Mouse (Mus musculus) cortical plate, adult 2 months (tissue): Measurements from ENCODE around the gene Olfr609. TPM values are rescaled to one million over a fixed set of nuclear protein-coding genes. Genes with fewer than 3 reads are reported as not detected.
"Not testable (repeated sequence)": the region's sequence is repeated elsewhere in the genome, so short reads cannot be mapped to it uniquely, and the experiment has no call there.

Source experiments
- H3K27ac ChIP-seq: fragments of 200-500 bp; 2 replicates; pipeline ENCODE4 v1.5.1; 2012; ENCODE audit warnings: low read length, control low read depth, inconsistent platforms; ENCODE audit not compliant: insufficient read depth
- H3K4me1 ChIP-seq: fragments of 200-500 bp; 2 replicates; pipeline ENCODE4 v1.6.1; 2011; ENCODE audit warnings: low read length; ENCODE audit not compliant: control insufficient read depth, insufficient read depth
- H3K4me3 ChIP-seq: fragments of 200-500 bp; 2 replicates; pipeline ENCODE4 v1.5.1; 2011; ENCODE audit warnings: mild to moderate bottlenecking, low read length, control low read depth; ENCODE audit not compliant: insufficient read depth
- CTCF ChIP-seq: fragments of 200-500 bp; IDR thresholded peaks from 2 replicates; pipeline ENCODE4 v1.5.1; 2011; ENCODE audit warnings: mild to moderate bottlenecking, control low read depth, low read length; ENCODE audit not compliant: insufficient read depth; ENCODE audit errors: extremely low read depth
- POLR2A ChIP-seq: fragments of 200-500 bp; IDR thresholded peaks from 2 replicates; pipeline ENCODE4 v1.6.1; 2011; ENCODE audit warnings: mild to moderate bottlenecking, low read length, control low read depth; ENCODE audit not compliant: insufficient read depth; ENCODE audit errors: extremely low read depth
- polyA plus RNA-seq: library from polyadenylated mRNA; depleted of rRNA; stranded (reverse); fragments of >200 nt; gene quantifications from 2 replicates; pipeline ENCODE4 v1.2.3, GENCODE M21; 2012; rRNA removed

The Olfr609 gene
- not detected in 2 replicates for polyA plus RNA-seq

- Histone ChIP-seq H3K4me3 (no peak within 1 kb of the TSS), H3K4me1 (no peaks in the 10 kb centered on the region), H3K27ac (no peak within 1 kb of the TSS)
- TF ChIP-seq POLR2A, result no peak
- TF ChIP-seq CTCF, result no peak
Measured at GRCm38 (mm10) chr7:103497962-103498361, at the start of gene Olfr609. Olfr609 (minus strand) TSS chr7:103498062.

- not testable (repeated sequence) for H3K4me3 ChIP-seq, H3K4me1 ChIP-seq, H3K27ac ChIP-seq
Measured at GRCm38 (mm10) chr7:103542617-103543016, 44.8 kb upstream of the Olfr609 start, which contains the start of gene Olfr612. Olfr612 (minus strand) TSS chr7:103542717.

GRCm38 (mm10) chr7:103520746-103521145 lies 22.9 kb upstream of the Olfr609 start, which contains the start of gene Olfr611:
Olfr611 (minus strand) TSS chr7:103520846.
- H3K27ac ChIP-seq, H3K4me3 ChIP-seq, H3K4me1 ChIP-seq: not testable (repeated sequence)

- no peaks in the 10 kb centered on the region for H3K4me1 ChIP-seq
- no peak within 1 kb of the TSS for H3K4me3 ChIP-seq
- no peak for TF ChIP-seq POLR2A
- TF ChIP-seq CTCF, result no peak
- H3K27ac ChIP-seq, result no peak within 1 kb of the TSS
Measured at GRCm38 (mm10) chr7:103512022-103512421, 14.2 kb upstream of the Olfr609 start, which contains the start of gene Olfr610. Olfr610 (minus strand) TSS chr7:103512122.

GRCm38 (mm10) chr7:103477106-103477505 lies 20.8 kb downstream of the Olfr609 start:
- not testable (repeated sequence) for H3K4me3 ChIP-seq, H3K27ac ChIP-seq, H3K4me1 ChIP-seq

GRCm38 (mm10) chr7:103469577-103469976 lies 28.3 kb downstream of the Olfr609 start, which contains the start of gene Olfr608:
Olfr608 (plus strand) TSS chr7:103469877.
- TF ChIP-seq POLR2A (no peak), CTCF (no peak)
- Histone ChIP-seq H3K4me1 (no peaks in the 10 kb centered on the region), H3K27ac (no peak within 1 kb of the TSS), H3K4me3 (no peak within 1 kb of the TSS)

GRCm38 (mm10) chr7:103460590-103460989 lies 37.3 kb downstream of the Olfr609 start:
- H3K27ac ChIP-seq, result no peak overlapping the region
- H3K4me3 ChIP-seq, result no peak overlapping the region
- TF ChIP-seq CTCF (no peak), POLR2A (no peak)
- H3K4me1 ChIP-seq, result no peaks in the 10 kb centered on the region

GRCm38 (mm10) chr7:103448746-103449145 lies 49.1 kb downstream of the Olfr609 start, which contains the start of gene Olfr606:
Olfr606 (plus strand) TSS chr7:103449046.
- no peak for TF ChIP-seq POLR2A
- TF ChIP-seq CTCF, result no peak
- H3K27ac ChIP-seq, result no peak within 1 kb of the TSS
- no peaks in the 10 kb centered on the region for H3K4me1 ChIP-seq
- H3K4me3 ChIP-seq, result no peak within 1 kb of the TSS

- Histone ChIP-seq H3K4me3 (no peak within 1 kb of the TSS), H3K27ac (no peak within 1 kb of the TSS), H3K4me1 (no peaks in the 10 kb centered on the region)
- no peak for TF ChIP-seq CTCF
- no peak for TF ChIP-seq POLR2A
Measured at GRCm38 (mm10) chr7:103445339-103445738, 52.5 kb downstream of the Olfr609 start, which contains the start of gene Olfr605. Olfr605 (minus strand) TSS chr7:103445439.

Other genes with a start within 250 kb of the Olfr609 start
- gene Usp17ld, start 245.6 kb downstream of the Olfr609 start, polyA plus RNA-seq, result not detected in 2 replicates
- not detected in 2 replicates for gene Olfr596, start 192.4 kb downstream of the Olfr609 start, polyA plus RNA-seq
- gene Olfr597, start 181.7 kb downstream of the Olfr609 start, polyA plus RNA-seq, result not detected in 2 replicates
- gene Olfr598, start 174.5 kb downstream of the Olfr609 start, polyA plus RNA-seq, result not detected in 2 replicates
- gene Olfr599, start 162.1 kb downstream of the Olfr609 start, polyA plus RNA-seq, result not detected in 2 replicates
- gene Olfr600, start 148.4 kb downstream of the Olfr609 start, polyA plus RNA-seq, result not detected in 2 replicates
- gene Olfr601, start 135.4 kb downstream of the Olfr609 start, polyA plus RNA-seq, result not detected in 2 replicates
- not detected in 2 replicates for gene Olfr603, start 111.9 kb downstream of the Olfr609 start, polyA plus RNA-seq
- gene Usp17lc, start 83.0 kb downstream of the Olfr609 start, polyA plus RNA-seq, result not detected in 2 replicates
- not detected in 2 replicates for gene Olfr605, start 52.6 kb downstream of the Olfr609 start, polyA plus RNA-seq
- gene Olfr606, start 49.0 kb downstream of the Olfr609 start, polyA plus RNA-seq, result not detected in 2 replicates
- not detected in 2 replicates for gene Olfr607, start 33.9 kb downstream of the Olfr609 start, polyA plus RNA-seq
- not detected in 2 replicates for gene Olfr608, start 28.2 kb downstream of the Olfr609 start, polyA plus RNA-seq
- gene Olfr610, start 14.1 kb upstream of the Olfr609 start, polyA plus RNA-seq, result not detected in 2 replicates
- not detected in 2 replicates for gene Olfr611, start 22.8 kb upstream of the Olfr609 start, polyA plus RNA-seq
- gene Olfr612, start 44.7 kb upstream of the Olfr609 start, polyA plus RNA-seq, result not detected in 2 replicates
- gene Olfr613, start 50.0 kb upstream of the Olfr609 start, polyA plus RNA-seq, result not detected in 2 replicates
- not detected in 2 replicates for gene Olfr615, start 58.0 kb upstream of the Olfr609 start, polyA plus RNA-seq
- not detected in 2 replicates for gene Olfr616, start 71.1 kb upstream of the Olfr609 start, polyA plus RNA-seq
- not detected in 2 replicates for gene Olfr617, start 75.0 kb upstream of the Olfr609 start, polyA plus RNA-seq
- gene Olfr618, start 92.0 kb upstream of the Olfr609 start, polyA plus RNA-seq, result not detected in 2 replicates
- gene Olfr619, start 102.5 kb upstream of the Olfr609 start, polyA plus RNA-seq, result not detected in 2 replicates
- not detected in 2 replicates for gene Olfr620, start 114.5 kb upstream of the Olfr609 start, polyA plus RNA-seq
- not detected in 2 replicates for gene Olfr622, start 144.6 kb upstream of the Olfr609 start, polyA plus RNA-seq
- not detected in 2 replicates for gene Olfr623, start 165.6 kb upstream of the Olfr609 start, polyA plus RNA-seq
- gene Olfr624, start 173.1 kb upstream of the Olfr609 start, polyA plus RNA-seq, result 0.02 TPM in 1 of 2 replicates, not detected in the other
- gene Olfr625-ps1, start 184.7 kb upstream of the Olfr609 start, polyA plus RNA-seq, result not detected in 2 replicates
- gene Olfr243, start 216.6 kb upstream of the Olfr609 start, polyA plus RNA-seq, result not detected in 2 replicates
- not detected in 2 replicates for gene Olfr628, start 232.3 kb upstream of the Olfr609 start, polyA plus RNA-seq
- gene Olfr629, start 246.9 kb upstream of the Olfr609 start, polyA plus RNA-seq, result not detected in 2 replicates